Mouse (Mus musculus): ENCODE measurements at regions not wholly inside any gene's neighbourhood (a gene's known extent, or its start where the extent isn't known, plus 50 kb on each side); places are given as distances from the start of the nearest gene placed in this dataset.
A peak's percentile ranks its signal among the peaks of the same experiment; 100 is the strongest.

GRCm38 (mm10) chr4:29034406-29034805 is 221.5 kb downstream of the Epha7 start:
- Histone ChIP-seq H3K4me3 (no peak overlapping the region), H3K27ac (no peak overlapping the region), H3K9me3 (no peaks in the 10 kb centered on the region; the same call in 1 of the 2 replicates), H3K36me3 (no peaks in the 10 kb centered on the region), H3K4me2 (no peak overlapping the region), H3K4me1 (no peaks in the 10 kb centered on the region), H3K9ac (no peak overlapping the region), H3K27me3 (no peaks in the 10 kb centered on the region)
- 78% methylated on average over 1 of the region's 1 CpGs for WGBS
- ATAC-seq (ENCODE audit: insufficient number of reproducible peaks, insufficient read depth, low FRiP score, low TSS enrichment, low read depth): no peak

GRCm38 (mm10) chr4:29039993-29040392 is 227.1 kb downstream of the Epha7 start:
- Histone ChIP-seq H3K4me1 (no peaks in the 10 kb centered on the region), H3K9me3 (no peaks in the 10 kb centered on the region; the same call in 1 of the 2 replicates), H3K4me3 (no peak overlapping the region), H3K36me3 (no peaks in the 10 kb centered on the region), H3K27ac (no peak overlapping the region), H3K4me2 (no peak overlapping the region), H3K27me3 (no peaks in the 10 kb centered on the region), H3K9ac (no peak overlapping the region)
- WGBS: 58% methylated on average over 1 of the region's 1 CpGs
- ATAC-seq (ENCODE audit: insufficient number of reproducible peaks, insufficient read depth, low FRiP score, low TSS enrichment, low read depth): no peak

- Histone ChIP-seq H3K9me3 (no peaks in the 10 kb centered on the region), H3K36me3 (no peaks in the 10 kb centered on the region), H3K4me1 (peaks cover 9% of the 10 kb centered on the region; the same call in 1 of the 2 replicates), H3K27me3 (no peaks in the 10 kb centered on the region), H3K9ac (no peak overlapping the region), H3K27ac (no peak overlapping the region), H3K4me2 (no peak overlapping the region), H3K4me3 (no peak overlapping the region)
- WGBS: 83% methylated on average over 12 of the region's 12 CpGs
- no peak for ATAC-seq (ENCODE audit: insufficient number of reproducible peaks, insufficient read depth, low FRiP score, low TSS enrichment, low read depth)
Measured at GRCm38 (mm10) chr4:29068678-29069621, 256.0 kb downstream of the Epha7 start.

GRCm38 (mm10) chr4:29074204-29074603 is 261.3 kb downstream of the Epha7 start:
- ATAC-seq (ENCODE audit: insufficient number of reproducible peaks, insufficient read depth, low FRiP score, low TSS enrichment, low read depth): no peak
- Histone ChIP-seq H3K36me3 (no peaks in the 10 kb centered on the region), H3K9ac (no peak overlapping the region), H3K9me3 (no peaks in the 10 kb centered on the region), H3K4me2 (no peak overlapping the region), H3K4me1 (no peaks in the 10 kb centered on the region), H3K4me3 (no peak overlapping the region), H3K27ac (no peak overlapping the region), H3K27me3 (no peaks in the 10 kb centered on the region)

- no peaks in the 10 kb centered on the region for H3K4me1 ChIP-seq
- H3K27ac ChIP-seq: no peak overlapping the region
- H3K9ac ChIP-seq: no peak overlapping the region
- no peaks in the 10 kb centered on the region for H3K9me3 ChIP-seq
- no peaks in the 10 kb centered on the region for H3K36me3 ChIP-seq
- H3K27me3 ChIP-seq: no peaks in the 10 kb centered on the region
- 45% methylated on average over 3 of the region's 3 CpGs for WGBS
- ATAC-seq (ENCODE audit: insufficient number of reproducible peaks, insufficient read depth, low FRiP score, low TSS enrichment, low read depth): no peak
- H3K4me2 ChIP-seq: no peak overlapping the region
- no peak overlapping the region for H3K4me3 ChIP-seq
Measured at GRCm38 (mm10) chr4:29074851-29075250, 261.9 kb downstream of the Epha7 start.

- Histone ChIP-seq H3K4me1 (no peaks in the 10 kb centered on the region), H3K27ac (no peak overlapping the region), H3K27me3 (no peaks in the 10 kb centered on the region), H3K36me3 (no peaks in the 10 kb centered on the region), H3K9ac (no peak overlapping the region), H3K9me3 (no peaks in the 10 kb centered on the region), H3K4me3 (no peak overlapping the region), H3K4me2 (no peak overlapping the region)
- WGBS: 82% methylated on average over 3 of the region's 3 CpGs
- no peak for ATAC-seq (ENCODE audit: insufficient number of reproducible peaks, insufficient read depth, low FRiP score, low TSS enrichment, low read depth)
Measured at GRCm38 (mm10) chr4:29076683-29077082, 263.8 kb downstream of the Epha7 start.

- Histone ChIP-seq H3K9me3 (no peaks in the 10 kb centered on the region), H3K27me3 (no peaks in the 10 kb centered on the region), H3K4me1 (no peaks in the 10 kb centered on the region), H3K9ac (no peak overlapping the region), H3K27ac (no peak overlapping the region), H3K36me3 (no peaks in the 10 kb centered on the region), H3K4me3 (no peak overlapping the region), H3K4me2 (no peak overlapping the region)
- no peak for ATAC-seq (ENCODE audit: insufficient number of reproducible peaks, insufficient read depth, low FRiP score, low TSS enrichment, low read depth)
- WGBS: 91% methylated on average over 3 of the region's 3 CpGs
Measured at GRCm38 (mm10) chr4:29078391-29078790, 265.5 kb downstream of the Epha7 start.

GRCm38 (mm10) chr4:29083545-29084290 is 270.8 kb downstream of the Epha7 start:
- Histone ChIP-seq H3K9ac (no peak overlapping the region), H3K36me3 (no peaks in the 10 kb centered on the region), H3K9me3 (no peaks in the 10 kb centered on the region), H3K4me2 (no peak overlapping the region), H3K27me3 (no peaks in the 10 kb centered on the region), H3K4me3 (no peak overlapping the region), H3K27ac (no peak overlapping the region), H3K4me1 (no peaks in the 10 kb centered on the region)
- ATAC-seq (ENCODE audit: insufficient number of reproducible peaks, insufficient read depth, low FRiP score, low TSS enrichment, low read depth): no peak
- 66% methylated on average over 5 of the region's 5 CpGs for WGBS

GRCm38 (mm10) chr4:29090949-29091348 is 278.0 kb downstream of the Epha7 start:
- Histone ChIP-seq H3K27me3 (no peaks in the 10 kb centered on the region), H3K9ac (no peak overlapping the region), H3K36me3 (no peaks in the 10 kb centered on the region), H3K4me1 (peaks cover 3% of the 10 kb centered on the region; the same call in 1 of the 2 replicates), H3K9me3 (no peaks in the 10 kb centered on the region), H3K4me3 (no peak overlapping the region), H3K4me2 (no peak overlapping the region), H3K27ac (no peak overlapping the region)
- WGBS: 15% methylated on average over 4 of the region's 4 CpGs
- no peak for ATAC-seq (ENCODE audit: insufficient number of reproducible peaks, insufficient read depth, low FRiP score, low TSS enrichment, low read depth)

GRCm38 (mm10) chr4:29091495-29092211 is 278.7 kb downstream of the Epha7 start:
- no peak overlapping the region for H3K4me3 ChIP-seq
- no peak overlapping the region for H3K27ac ChIP-seq
- H3K36me3 ChIP-seq: no peaks in the 10 kb centered on the region
- H3K27me3 ChIP-seq: no peaks in the 10 kb centered on the region
- H3K4me1 ChIP-seq: peaks cover 3% of the 10 kb centered on the region; the same call in 1 of the 2 replicates
- H3K9me3 ChIP-seq: no peaks in the 10 kb centered on the region
- ATAC-seq (ENCODE audit: insufficient number of reproducible peaks, insufficient read depth, low FRiP score, low TSS enrichment, low read depth): 0 out of 2 replicates have a peak, but pooled peaks have one; percentile 53
- H3K4me2 ChIP-seq: no peak overlapping the region
- WGBS: 53% methylated on average over 5 of the region's 5 CpGs
- H3K9ac ChIP-seq: no peak overlapping the region

- no peak overlapping the region for H3K27ac ChIP-seq
- 11% methylated on average over 2 of the region's 2 CpGs for WGBS
- H3K36me3 ChIP-seq: no peaks in the 10 kb centered on the region
- H3K27me3 ChIP-seq: no peaks in the 10 kb centered on the region
- H3K4me2 ChIP-seq: no peak overlapping the region
- H3K4me1 ChIP-seq: 0 out of 2 replicates have a peak, but pooled peaks cover 10% of the 10 kb centered on the region
- no peak for ATAC-seq (ENCODE audit: insufficient number of reproducible peaks, insufficient read depth, low FRiP score, low TSS enrichment, low read depth)
- H3K9me3 ChIP-seq: no peaks in the 10 kb centered on the region
- H3K4me3 ChIP-seq: no peak overlapping the region
- no peak overlapping the region for H3K9ac ChIP-seq
Measured at GRCm38 (mm10) chr4:29102373-29102772, 289.4 kb downstream of the Epha7 start.
